Mouse (Mus musculus) brain, adult 2 months (tissue): ENCODE measurements around the gene Tmem253.
A peak's percentile ranks its signal among the peaks of the same experiment; 100 is the strongest.

Experiments used
- DNase-seq: peaks from one replicate; pipeline ENCODE4 v3.0.0; 2011; ENCODE audit warnings: low read depth, low spot score

Tmem253 gene

GRCm38 (mm10) chr14:52015445-52016100 is at the start of gene Tmem253:
Tmem253 (plus strand) TSS chr14:52015658.
- DNase-seq, result no peak

GRCm38 (mm10) chr14:51967400-51967799 is 48.1 kb upstream of the Tmem253 start:
- no peak for DNase-seq

- DNase-seq, result no peak
Measured at GRCm38 (mm10) chr14:51979252-51979651, 36.2 kb upstream of the Tmem253 start.

GRCm38 (mm10) chr14:51983251-51983650 is 32.2 kb upstream of the Tmem253 start:
- DNase-seq, result no peak

- no peak for DNase-seq
Measured at GRCm38 (mm10) chr14:51983855-51984246, 31.6 kb upstream of the Tmem253 start.

GRCm38 (mm10) chr14:51984247-51985231 is 30.9 kb upstream of the Tmem253 start, which contains the start of gene Arhgef40:
Arhgef40 (plus strand) TSS chr14:51984719.
- DNase-seq, result peak; percentile 56

- DNase-seq, result peak; percentile 82
Measured at GRCm38 (mm10) chr14:51985301-51986152, 29.9 kb upstream of the Tmem253 start.

GRCm38 (mm10) chr14:51986153-51986505 is 29.3 kb upstream of the Tmem253 start:
- DNase-seq, result no peak

GRCm38 (mm10) chr14:51987177-51987576 is 28.3 kb upstream of the Tmem253 start:
- DNase-seq, result no peak

GRCm38 (mm10) chr14:51988731-51989130 is 26.7 kb upstream of the Tmem253 start:
- DNase-seq, result no peak

- no peak for DNase-seq
Measured at GRCm38 (mm10) chr14:51989461-51989970, 25.9 kb upstream of the Tmem253 start.

- no peak for DNase-seq
Measured at GRCm38 (mm10) chr14:51994453-51994852, 21.0 kb upstream of the Tmem253 start.

- DNase-seq, result no peak
Measured at GRCm38 (mm10) chr14:51995219-51995871, 20.1 kb upstream of the Tmem253 start.

- DNase-seq, result no peak
Measured at GRCm38 (mm10) chr14:51996231-51996841, 19.1 kb upstream of the Tmem253 start.

- no peak for DNase-seq
Measured at GRCm38 (mm10) chr14:51996866-51997265, 18.6 kb upstream of the Tmem253 start.

- no peak for DNase-seq
Measured at GRCm38 (mm10) chr14:51997483-51997882, 18.0 kb upstream of the Tmem253 start.

- peak; percentile 97 for DNase-seq
Measured at GRCm38 (mm10) chr14:52003981-52004495, 11.4 kb upstream of the Tmem253 start.

- DNase-seq, result no peak
Measured at GRCm38 (mm10) chr14:52005141-52005540, 10.3 kb upstream of the Tmem253 start.

- DNase-seq, result no peak
Measured at GRCm38 (mm10) chr14:52005616-52006015, 9.8 kb upstream of the Tmem253 start.

GRCm38 (mm10) chr14:52006241-52006640 is 9.2 kb upstream of the Tmem253 start:
- no peak for DNase-seq
